Mouse (Mus musculus) CH12.LX (cell line): Measurements from ENCODE around the gene Intu. TPM values are rescaled to one million over a fixed set of nuclear protein-coding genes. Genes with fewer than 3 reads are reported as not detected.

ENCODE experiments used
- DNase-seq: peaks from one replicate; pipeline ENCODE4 v3.0.0-alpha.2; 2013; ENCODE audit errors: extremely low read depth
- H3K27ac ChIP-seq: 2 replicates; pipeline ENCODE4 v1.5.1; 2012; ENCODE audit warnings: low read depth, mild to moderate bottlenecking, control low read depth, moderate library complexity; ENCODE audit not compliant: insufficient read depth
- H3K27me3 ChIP-seq: replicated peaks from 2 replicates; pipeline ENCODE3; 2012; ENCODE audit warnings: inconsistent platforms
- H3K36me3 ChIP-seq, 2 experiments: replicated peaks in 1 of 2; 2 replicates each; pipeline versions ENCODE3 to v1.6.1; 2012; ENCODE audit warnings: inconsistent platforms in 1 of 2, low read length in 1 of 2, mild to moderate bottlenecking in 1 of 2, mixed read lengths in 1 of 2, moderate library complexity in 1 of 2; ENCODE audit not compliant: control insufficient read depth in 1 of 2, insufficient read depth in 1 of 2
- H3K4me1 ChIP-seq, 2 experiments: 2 replicates each; pipeline ENCODE4 v1.6.1; 2012; ENCODE audit warnings: inconsistent platforms in 1 of 2, moderate library complexity in 1 of 2; ENCODE audit not compliant: insufficient read depth in 2 of 2, control insufficient read depth in 1 of 2
- H3K4me2 ChIP-seq: 2 replicates; pipeline ENCODE4 v1.6.1; 2012; ENCODE audit warnings: low read depth, mild to moderate bottlenecking, control low read depth; ENCODE audit not compliant: poor library complexity, insufficient read depth, severe bottlenecking
- H3K4me3 ChIP-seq, 3 experiments: fragments of 150-350 bp in 1 of 3; sonication (generic) in 1 of 3; replicated peaks in 1 of 3; 2 replicates each; pipeline versions ENCODE3 to v1.5.1; 2011 to 2012; ENCODE audit warnings: low read depth in 2 of 3, low read length in 2 of 3, mild to moderate bottlenecking in 2 of 3, moderate library complexity in 2 of 3, control low read depth in 1 of 3, improper control_type of control experiment in 1 of 3, inconsistent platforms in 1 of 3, mixed read lengths in 1 of 3; ENCODE audit not compliant: poor library complexity in 1 of 3
- H3K79me2 ChIP-seq: replicated peaks from 2 replicates; pipeline ENCODE4 v1.6.1; 2012; ENCODE audit warnings: mild to moderate bottlenecking, moderate library complexity; ENCODE audit not compliant: control insufficient read depth, poor library complexity, insufficient read depth, severe bottlenecking; ENCODE audit errors: extremely low read depth
- H3K9ac ChIP-seq: 2 replicates; pipeline ENCODE4 v1.6.1; 2012; ENCODE audit warnings: low read depth, mild to moderate bottlenecking, control low read depth, moderate library complexity; ENCODE audit not compliant: insufficient read depth
- H3K9me3 ChIP-seq: replicated peaks from 2 replicates; pipeline ENCODE3; 2012; ENCODE audit warnings: low read length, inconsistent platforms, mixed read lengths
- E2F4 ChIP-seq: IDR thresholded peaks from 2 replicates; pipeline ENCODE4 v1.6.1; 2011; ENCODE audit warnings: low read depth, low read length, improper control_type of control experiment; ENCODE audit not compliant: insufficient replicate concordance
- ELF1 ChIP-seq: IDR thresholded peaks from 2 replicates; pipeline ENCODE4 v1.6.1; 2014; ENCODE audit warnings: low read depth, mild to moderate bottlenecking, inconsistent platforms, low read length, improper control_type of control experiment
- EP300 ChIP-seq: IDR thresholded peaks from 2 replicates; pipeline ENCODE4 v1.6.1; 2011; ENCODE audit warnings: low read length, improper control_type of control experiment
- ETS1 ChIP-seq: conservative IDR thresholded peaks from 2 replicates; pipeline ENCODE4 v1.6.1; 2012; ENCODE audit warnings: low read depth, mild to moderate bottlenecking, inconsistent platforms, low read length, improper control_type of control experiment, moderate library complexity
- JUN ChIP-seq: IDR thresholded peaks from 2 replicates; pipeline ENCODE4 v1.6.1; 2011; ENCODE audit warnings: low read depth, mild to moderate bottlenecking, low read length, improper control_type of control experiment, moderate library complexity; ENCODE audit not compliant: insufficient read depth
- KAT2A ChIP-seq: IDR thresholded peaks from 2 replicates; pipeline ENCODE4 v1.6.1; 2012; ENCODE audit warnings: low read length, improper control_type of control experiment, inconsistent platforms; ENCODE audit not compliant: insufficient replicate concordance
- MAFK ChIP-seq: IDR thresholded peaks from 2 replicates; pipeline ENCODE4 v1.6.1; 2011; ENCODE audit warnings: low read length, improper control_type of control experiment; ENCODE audit not compliant: insufficient replicate concordance
- MXI1 ChIP-seq: IDR thresholded peaks from 2 replicates; pipeline ENCODE4 v1.6.1; 2011; ENCODE audit warnings: mild to moderate bottlenecking, low read depth, low read length, improper control_type of control experiment
- POLR2A ChIP-seq: IDR thresholded peaks from 2 replicates; pipeline ENCODE4 v1.6.1; 2011; ENCODE audit warnings: low read depth, mild to moderate bottlenecking, improper control_type of control experiment, low read length
- RAD21 ChIP-seq: IDR thresholded peaks from 2 replicates; pipeline ENCODE4 v1.6.1; 2011; ENCODE audit warnings: low read depth, mild to moderate bottlenecking, low read length, improper control_type of control experiment, moderate library complexity
- RCOR1 ChIP-seq: conservative IDR thresholded peaks from 2 replicates; pipeline ENCODE4 v1.6.1; 2012; ENCODE audit warnings: low read depth, mild to moderate bottlenecking, inconsistent platforms, low read length, improper control_type of control experiment
- TBP ChIP-seq: conservative IDR thresholded peaks from 2 replicates; pipeline ENCODE4 v1.6.1; 2011; ENCODE audit warnings: low read depth, low read length, improper control_type of control experiment
- TCF12 ChIP-seq: IDR thresholded peaks from 2 replicates; pipeline ENCODE4 v1.6.1; 2014; ENCODE audit warnings: low read depth, mild to moderate bottlenecking, inconsistent platforms, low read length, improper control_type of control experiment
- USF1 ChIP-seq: IDR thresholded peaks from 2 replicates; pipeline ENCODE4 v1.6.1; 2014; ENCODE audit warnings: low read depth, mild to moderate bottlenecking, inconsistent platforms, low read length, improper control_type of control experiment
- USF2 ChIP-seq: conservative IDR thresholded peaks from 2 replicates; pipeline ENCODE4 v1.6.1; 2011; ENCODE audit warnings: low read depth, low read length, improper control_type of control experiment
- ZMIZ1 ChIP-seq: IDR thresholded peaks from 2 replicates; pipeline ENCODE4 v1.6.1; 2012; ENCODE audit warnings: low read depth, mild to moderate bottlenecking, inconsistent platforms, low read length, improper control_type of control experiment
- ZNF384 ChIP-seq: IDR thresholded peaks from 2 replicates; pipeline ENCODE4 v1.6.1; 2012; ENCODE audit warnings: low read depth, low read length, improper control_type of control experiment, inconsistent platforms
- dilution Hi-C: fragments of 300-500 bp; cut with MboI; formaldehyde crosslinking; loops from 2 replicates; pipeline ENCODE4 v1.14.3; 2020; ENCODE audit warnings: low sequenced_read_pairs; ENCODE audit not compliant: extremely low pct_unique_long_range_greater_than_20kb, extremely low pct_ligation_motif_present
- in situ Hi-C: fragments of 300-500 bp; cut with MboI; formaldehyde crosslinking; loops from 3 replicates; pipeline ENCODE4 v1.14.3; 2019; ENCODE audit warnings: low sequenced_read_pairs, low pct_ligation_motif_present, low pct_unique_long_range_greater_than_20kb, mixed read lengths
- polyA plus RNA-seq: library from polyadenylated mRNA; unstranded; fragments of >175 nt; gene quantifications from 2 replicates; pipeline ENCODE4 v1.2.1, GENCODE M21; 2012; ENCODE audit warnings: low read depth; ENCODE audit not compliant: insufficient read length
- total RNA-seq, 2 experiments: library from RNA; depleted of rRNA; stranded (reverse); fragments of 300-350 nt in 1 of 2; fragments of >200 nt in 1 of 2; gene quantifications; 2 replicates each; pipeline ENCODE4 v1.2.3; 2012 to 2014

Gene Intu
- total and polyA plus RNA-seq, 3 experiments, result not detected

DNA sequence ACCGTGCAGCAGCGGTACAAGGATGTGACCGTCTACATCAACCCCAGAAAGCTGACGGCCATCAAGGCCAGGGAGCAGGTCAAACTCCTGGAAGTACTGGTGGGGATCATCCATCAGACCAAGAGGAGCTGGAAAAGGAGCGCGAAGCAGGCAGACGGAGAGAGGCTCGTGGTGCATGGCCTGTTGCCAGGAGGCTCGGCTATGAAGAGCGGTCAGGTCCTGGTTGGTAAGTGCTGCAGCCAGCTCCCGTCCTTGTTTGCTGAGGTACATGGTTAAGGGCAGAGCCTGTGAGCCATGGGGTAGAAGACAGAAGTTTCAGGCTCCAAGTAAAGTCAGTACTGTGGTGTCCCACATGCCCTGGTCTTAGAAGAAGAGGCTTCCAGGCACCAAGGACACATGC lies 122.9 kb downstream of the Intu start:
- H3K4me1 ChIP-seq, result peaks cover 2 to 8% of the 10 kb centered on the region in 2 experiments; a peak in 3 of 4 replicates
- no peaks in the 10 kb centered on the region for H3K27me3 ChIP-seq
- dilution Hi-C loops, result no loop called here
- H3K4me3 ChIP-seq, result no peak overlapping the region
- TF ChIP-seq TBP, result no peak
- no peak for TF ChIP-seq TCF12
- no peak for TF ChIP-seq ELF1
- no peak for TF ChIP-seq RAD21
- no peak for TF ChIP-seq USF2
- no peak for TF ChIP-seq USF1
- no peak for TF ChIP-seq KAT2A
- no peak for TF ChIP-seq POLR2A
- no peak for TF ChIP-seq MXI1
- no peak for TF ChIP-seq E2F4
- no peak for TF ChIP-seq ZNF384
- no peak for TF ChIP-seq JUN
- TF ChIP-seq ETS1, result no peak
- TF ChIP-seq MAFK, result no peak
- TF ChIP-seq EP300, result no peak
- no peak for TF ChIP-seq ZMIZ1
- TF ChIP-seq, all 38 proteins: peak for 0
- Histone ChIP-seq H3K79me2 (no peaks in the 10 kb centered on the region), H3K9me3 (no peaks in the 10 kb centered on the region), H3K27ac (no peak overlapping the region), H3K9ac (no peak overlapping the region), H3K36me3 (no peaks in the 10 kb centered on the region), H3K4me2 (no peak overlapping the region)
- DNase-seq, result no peak
- in situ Hi-C loops, result no loop called here

DNA sequence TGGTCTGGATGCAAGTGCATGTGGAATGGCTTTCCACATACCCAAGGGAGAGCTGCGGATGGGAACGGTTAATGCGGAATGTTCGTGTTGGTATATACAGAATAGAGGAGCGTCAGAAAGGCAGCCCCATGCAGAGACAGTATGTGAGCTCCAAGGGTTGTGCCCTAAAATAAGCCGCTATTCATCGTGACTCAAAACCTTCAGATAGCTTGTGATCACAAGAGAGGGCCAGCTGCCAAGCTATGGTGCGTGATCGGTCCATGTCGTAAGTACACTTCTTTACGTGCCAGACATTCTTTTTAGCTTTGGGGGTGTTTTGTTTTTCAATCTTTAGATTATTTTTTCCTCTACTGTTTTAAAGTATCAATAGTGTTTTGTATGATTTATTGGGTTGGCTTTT lies 124.5 kb downstream of the Intu start:
- Histone ChIP-seq H3K4me3 (no peak overlapping the region), H3K4me1 (peaks cover 2 to 8% of the 10 kb centered on the region in 2 experiments; a peak in 3 of 4 replicates), H3K27me3 (no peaks in the 10 kb centered on the region), H3K9me3 (no peaks in the 10 kb centered on the region), H3K36me3 (no peaks in the 10 kb centered on the region), H3K79me2 (no peaks in the 10 kb centered on the region), H3K9ac (no peak overlapping the region), H3K4me2 (no peak overlapping the region), H3K27ac (no peak overlapping the region)
- dilution Hi-C loops (no loop called here), in situ Hi-C loops (no loop called here)
- no peak for TF ChIP-seq RCOR1
- DNase-seq, result no peak
